Mouse (Mus musculus): ENCODE data around the gene Plpp1.

Gene Plpp1

DNA sequence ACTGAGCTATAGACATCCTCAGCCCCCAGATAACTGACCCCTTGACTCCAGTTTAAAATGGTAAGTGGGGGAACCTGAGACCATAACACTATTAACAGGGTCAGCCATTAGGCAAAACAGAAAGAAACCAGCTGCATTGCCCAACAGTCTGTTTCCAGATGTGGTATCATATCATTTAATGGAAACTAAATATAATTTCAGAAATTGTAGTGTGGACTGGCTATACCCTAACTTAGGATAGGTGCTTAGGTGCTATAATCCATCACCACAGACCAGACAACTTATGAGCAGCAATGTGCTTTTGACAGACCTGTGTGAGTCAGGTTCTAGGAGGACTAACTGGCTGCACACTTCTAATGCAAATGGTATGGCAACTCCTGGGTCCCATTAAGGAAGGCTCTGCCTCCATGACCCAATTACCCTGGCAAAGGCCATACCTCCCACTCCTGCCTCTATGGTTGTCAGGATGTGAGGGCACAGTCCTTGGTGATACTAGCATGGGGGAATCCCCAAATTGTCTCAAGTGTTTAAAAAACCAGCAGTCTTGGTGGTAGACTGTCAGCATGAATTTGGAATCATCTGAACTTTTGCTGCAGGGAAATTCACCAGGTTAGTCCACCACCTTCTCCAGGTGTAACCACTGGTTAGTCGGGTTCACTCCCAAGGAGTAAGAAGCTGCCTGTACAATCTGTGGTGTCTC lies 62.5 kb downstream of the Plpp1 start:
- DNase-seq = no peak

DNA sequence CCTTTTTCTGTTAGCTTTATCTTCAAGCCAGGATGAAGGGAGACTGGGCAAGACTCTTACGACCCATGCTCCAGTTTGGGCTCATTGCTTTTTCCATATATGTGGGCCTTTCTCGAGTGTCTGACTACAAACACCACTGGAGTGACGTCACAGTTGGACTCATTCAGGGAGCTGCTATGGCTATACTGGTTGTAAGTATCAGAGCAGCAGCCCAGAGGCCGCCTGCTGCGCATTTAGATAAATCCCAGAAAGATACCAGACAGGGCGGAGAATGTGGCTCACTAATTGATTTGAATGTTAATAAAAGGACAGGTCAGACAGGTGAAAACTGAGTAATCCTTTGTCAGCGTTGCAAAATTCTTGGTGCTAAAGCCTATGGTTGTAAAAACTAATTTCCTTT lies 66.2 kb downstream of the Plpp1 start:
- no peak for DNase-seq

DNA sequence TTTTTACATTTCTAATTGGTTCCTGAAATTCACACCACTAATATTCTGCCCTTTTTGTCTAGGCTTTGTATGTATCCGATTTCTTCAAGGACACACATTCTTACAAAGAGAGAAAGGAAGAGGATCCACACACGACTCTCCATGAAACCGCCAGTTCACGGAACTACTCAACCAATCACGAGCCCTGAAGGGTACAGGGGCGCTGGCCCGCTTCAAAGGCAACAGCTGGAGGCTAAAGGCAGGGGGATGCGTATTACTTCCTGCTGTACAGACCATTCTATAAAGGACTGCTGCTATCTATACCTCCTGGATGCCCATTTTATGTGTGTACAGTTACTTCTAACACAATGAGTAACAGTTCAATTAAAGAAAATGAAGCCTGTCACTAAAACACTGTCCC lies 66.8 kb downstream of the Plpp1 start:
- no peak for DNase-seq

DNA sequence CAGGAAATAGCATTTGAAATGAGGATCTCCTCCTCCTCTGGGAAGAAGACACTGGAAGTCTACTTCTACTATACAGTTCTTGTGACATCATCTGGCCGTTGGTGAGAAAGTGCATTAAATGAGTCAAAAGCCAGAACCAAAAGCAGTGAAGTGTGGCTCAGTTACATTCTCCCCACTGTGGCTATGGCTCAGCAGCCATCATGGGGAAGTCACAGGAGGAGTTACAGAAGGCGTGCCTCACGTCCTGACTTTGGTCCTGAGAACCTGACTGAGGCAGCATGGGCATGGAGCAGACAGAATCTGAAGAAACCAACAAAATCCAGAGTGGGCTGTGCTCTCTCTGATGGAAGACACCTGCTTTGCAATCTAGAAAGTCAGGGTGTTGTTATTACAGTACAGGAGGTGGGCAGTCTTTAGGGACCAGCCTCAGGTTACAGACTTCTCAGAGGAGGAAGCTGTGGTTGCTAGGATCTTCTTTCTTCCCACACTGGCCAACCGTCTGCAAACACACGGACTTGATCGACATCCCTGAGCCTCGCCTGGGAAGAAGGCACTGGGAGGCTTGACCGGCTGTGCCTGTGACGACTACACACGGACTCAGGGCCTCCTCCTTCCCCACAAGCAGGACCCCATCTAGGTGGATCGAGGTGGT lies 69.6 kb downstream of the Plpp1 start:
- DNase-seq = no peak

DNA sequence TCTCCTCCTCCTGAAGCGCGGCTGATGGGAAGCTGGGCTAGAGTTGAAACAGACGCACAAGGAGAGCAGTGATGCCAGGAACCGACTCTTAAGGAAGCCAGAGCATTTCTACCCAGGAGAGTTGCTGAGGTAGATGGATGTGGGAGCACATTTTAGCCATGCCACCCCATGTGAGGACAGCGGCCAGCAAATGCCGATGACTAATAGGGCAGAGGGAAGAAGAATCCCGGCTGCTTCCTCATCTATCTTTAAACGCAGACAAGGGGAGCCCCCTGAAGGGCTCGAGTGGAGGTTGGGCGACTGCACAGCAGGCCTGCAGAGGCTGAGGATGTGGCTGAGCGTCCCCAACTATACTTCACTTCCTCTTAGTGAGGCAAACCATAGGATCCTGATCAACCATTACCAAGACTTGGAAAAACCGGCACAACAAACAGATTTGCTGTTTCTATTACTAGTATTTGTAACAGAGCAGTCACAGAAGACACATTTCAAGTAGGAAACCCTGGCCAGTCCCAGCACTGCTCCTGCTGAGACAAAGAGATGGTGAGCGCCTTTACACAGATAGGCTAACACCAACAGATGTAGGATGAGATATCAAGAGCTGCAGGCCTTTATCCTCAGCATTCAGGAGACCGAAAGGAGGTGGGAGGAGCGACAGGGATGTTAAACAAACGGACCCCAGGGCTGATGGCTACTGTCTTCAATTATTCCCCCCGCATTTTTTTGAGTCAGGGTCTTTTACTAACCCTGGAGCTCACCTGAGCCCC lies 71.1 kb downstream of the Plpp1 start:
- DNase-seq = no peak

DNA sequence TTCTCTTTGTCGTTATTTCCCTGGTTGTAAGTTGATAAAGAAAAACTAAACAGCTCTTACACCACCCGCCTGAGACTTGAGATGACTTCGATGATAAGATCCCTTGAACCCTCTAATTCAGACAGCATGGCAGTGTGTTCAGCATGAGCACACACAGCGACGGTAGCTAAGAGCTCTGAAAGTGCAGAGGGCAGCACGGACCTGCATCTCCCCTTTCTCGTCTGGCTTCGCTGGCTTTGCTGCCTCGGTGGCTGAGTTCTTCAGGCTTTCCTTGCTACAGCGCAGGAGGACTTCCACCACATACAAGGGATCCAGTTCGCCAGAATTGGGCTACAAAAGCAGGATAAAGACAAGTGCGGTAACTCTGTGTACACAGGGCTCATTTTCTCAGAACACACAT lies 86.6 kb downstream of the Plpp1 start:
- no peak for DNase-seq

DNA sequence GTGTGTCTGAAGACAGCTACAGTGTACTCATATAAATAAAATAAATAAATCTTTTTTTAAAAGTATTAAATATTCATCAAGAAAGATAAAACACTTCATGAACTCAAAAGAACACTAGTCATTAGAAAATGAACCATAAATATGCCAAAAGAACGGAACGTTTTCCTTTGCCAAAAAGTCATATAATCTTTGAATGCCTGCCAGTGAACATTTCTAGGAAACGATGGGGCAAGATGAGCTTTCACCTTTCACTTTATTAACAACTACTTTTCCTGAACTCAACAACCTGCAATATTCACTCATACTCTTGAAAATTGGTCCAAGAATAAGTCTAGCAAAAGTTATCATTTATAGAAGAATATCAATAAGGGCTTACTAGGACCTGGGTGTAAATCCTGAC lies 101.6 kb downstream of the Plpp1 start:
- DNase-seq = no peak

DNA sequence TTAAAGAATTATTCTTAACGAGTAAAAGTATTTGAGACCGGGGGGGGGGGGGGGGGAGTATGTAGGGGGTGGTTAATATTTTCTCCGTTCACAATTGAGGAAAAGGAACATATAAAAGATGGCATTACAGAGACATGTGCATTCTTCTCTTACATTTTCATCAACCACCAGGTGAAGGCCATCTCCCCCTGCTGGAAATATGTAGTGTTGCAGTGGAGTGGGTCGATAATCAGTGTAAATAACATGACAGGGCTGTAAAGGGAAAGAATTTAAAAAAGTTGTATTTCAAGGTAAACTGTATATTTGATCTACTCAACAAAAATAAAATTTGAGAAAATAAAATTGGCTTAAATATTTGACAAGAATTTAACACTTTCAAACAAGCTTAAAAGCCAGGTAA lies 109.1 kb downstream of the Plpp1 start:
- peak; percentile 48 to 62 for DNase-seq

DNA sequence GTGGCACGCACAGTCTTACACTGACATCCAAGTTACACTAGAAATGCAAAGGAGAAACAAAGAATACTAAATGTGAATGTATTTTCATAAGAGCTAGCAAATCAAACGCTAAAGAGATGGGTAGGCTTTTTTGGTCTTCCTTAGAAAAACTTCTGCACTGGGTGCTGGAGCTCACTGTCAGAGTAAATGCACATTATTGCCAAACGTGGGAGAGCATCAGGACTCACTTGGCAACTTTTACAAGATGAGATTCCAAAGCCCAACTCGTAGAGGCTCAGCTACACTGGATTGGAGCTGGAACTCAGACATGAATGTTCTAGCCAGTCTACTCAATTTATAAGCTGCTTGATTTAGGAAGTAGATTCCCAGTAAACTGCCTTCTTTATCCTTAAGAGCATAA lies 109.8 kb downstream of the Plpp1 start:
- DNase-seq = no peak

Measured in B cell, adult 2 months (primary cell).